Mouse (Mus musculus) liver, embryonic 16.5 days (tissue): ENCODE data around the gene Brd3. TPM values are rescaled to one million over a fixed set of nuclear protein-coding genes. Genes with fewer than 3 reads are reported as not detected.

Experiments used
- ATAC-seq: fragments of 200-750 bp; cut with Nextera tagmentation; 2 replicates; pipeline ENCODE4 v1.8.0; 2017; ENCODE audit warnings: low read depth, mild to moderate bottlenecking, moderate number of reproducible peaks, moderate library complexity
- H3K27ac ChIP-seq: fragments of 300-500 bp; sonication (generic); 2 replicates; pipeline ENCODE4 v1.5.1; 2014; ENCODE audit warnings: mild to moderate bottlenecking, low read length
- H3K27me3 ChIP-seq: fragments of 300-500 bp; sonication (generic); 2 replicates; pipeline ENCODE4 v1.6.1; 2014; ENCODE audit warnings: low read depth, low read length, mixed read lengths; ENCODE audit not compliant: control insufficient read depth, insufficient read depth
- H3K36me3 ChIP-seq: fragments of 300-500 bp; sonication (generic); 2 replicates; pipeline ENCODE4 v1.6.1; 2014; ENCODE audit warnings: mild to moderate bottlenecking; ENCODE audit not compliant: control insufficient read depth, insufficient read depth
- H3K4me1 ChIP-seq: fragments of 300-500 bp; sonication (generic); 2 replicates; pipeline ENCODE4 v1.6.1; 2014; ENCODE audit warnings: low read depth, low read length, mixed read lengths; ENCODE audit not compliant: control insufficient read depth
- H3K4me2 ChIP-seq: fragments of 300-500 bp; sonication (generic); 2 replicates; pipeline ENCODE4 v1.6.1; 2014; ENCODE audit warnings: low read depth, low read length, mixed read lengths
- H3K4me3 ChIP-seq: fragments of 300-500 bp; sonication (generic); 2 replicates; pipeline ENCODE4 v1.5.1; 2014; ENCODE audit warnings: low read depth, mild to moderate bottlenecking, low read length
- H3K9ac ChIP-seq: fragments of 300-500 bp; sonication (generic); 2 replicates; pipeline ENCODE4 v1.6.1; 2014; ENCODE audit warnings: low read depth, low read length
- H3K9me3 ChIP-seq: fragments of 300-500 bp; sonication (generic); replicated peaks from 2 replicates; pipeline ENCODE4 v1.6.1; 2016; ENCODE audit warnings: low read length; ENCODE audit not compliant: control insufficient read depth
- WGBS: fragments of 180-500 bp; shearing (Covaris S2); extraction: QIAGEN DNeasy Blood & Tissue Kit; methylation state at CpG from one replicate; pipeline ENCODE4 v1.1.7; 2014; ENCODE audit not compliant: insufficient replicate concordance; 5-methylcytosine and 5-hydroxymethylcytosine counted together
- polyA plus RNA-seq: library from polyadenylated mRNA; unstranded; fragments of >200 nt; fragmentation: Nextera tagmentation; extraction: Ambion mirVana; gene quantifications from 2 replicates; pipeline ENCODE4 v1.2.1, GENCODE M21; 2015

Brd3 gene
- polyA plus RNA-seq, 1 experiment from 2014 or later: 24.3 TPM

DNA sequence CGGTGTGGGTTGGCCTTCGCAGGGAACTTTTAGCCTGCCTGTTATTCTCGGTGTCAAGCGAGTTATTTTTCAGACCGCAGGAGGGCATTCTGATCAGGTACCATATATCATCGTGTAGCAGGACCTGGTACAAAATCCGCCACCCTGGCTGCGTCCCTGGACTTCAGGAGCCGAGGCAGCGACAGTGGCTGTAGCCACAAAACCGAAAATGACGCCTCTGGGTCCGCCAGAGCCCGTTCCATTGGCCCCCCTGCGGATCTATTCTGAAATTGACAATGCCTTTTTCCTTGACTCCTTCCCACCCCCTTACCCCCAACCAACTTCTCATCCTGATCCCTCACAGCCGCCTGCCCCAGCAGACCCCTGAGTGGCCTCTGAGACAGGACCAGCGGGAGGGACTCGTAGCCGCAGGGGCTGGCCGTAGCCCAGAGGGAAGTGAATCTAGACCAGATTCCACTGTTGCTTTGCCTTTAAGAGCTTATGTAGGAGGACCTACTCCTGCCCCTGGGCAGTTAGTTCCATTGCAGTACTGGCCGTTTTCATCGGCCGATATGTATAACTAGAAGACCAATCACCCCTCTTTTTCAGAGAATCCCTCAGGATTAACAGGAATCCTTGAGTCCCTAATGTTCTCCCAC is 11.0 kb downstream of the Brd3 start:
- H3K27ac ChIP-seq: no peak overlapping the region

GRCm38 (mm10) chr2:27493971-27494370 is 13.5 kb downstream of the Brd3 start:
- 80% methylated on average over 3 of the region's 3 CpGs for WGBS
- H3K4me1 ChIP-seq: no peaks in the 10 kb centered on the region; the same call in 1 of the 2 replicates
- ATAC-seq: no peak
- no peak overlapping the region for H3K9ac ChIP-seq
- H3K36me3 ChIP-seq: no peaks in the 10 kb centered on the region; the same call in 1 of the 2 replicates
- no peak overlapping the region for H3K4me2 ChIP-seq
- H3K4me3 ChIP-seq: no peak overlapping the region
- no peak overlapping the region for H3K27ac ChIP-seq
- no peaks in the 10 kb centered on the region for H3K27me3 ChIP-seq
- no peaks in the 10 kb centered on the region for H3K9me3 ChIP-seq

More for the DNA sequence above, 11.0 kb downstream of the Brd3 start:
- WGBS: 69% methylated on average over 23 of the region's 23 CpGs
- Histone ChIP-seq H3K4me3 (peak overlapping the region; percentile 23; the same call in 1 of the 2 replicates), H3K27me3 (no peaks in the 10 kb centered on the region), H3K4me1 (no peaks in the 10 kb centered on the region), H3K9me3 (no peaks in the 10 kb centered on the region), H3K36me3 (no peaks in the 10 kb centered on the region; the same call in 1 of the 2 replicates), H3K9ac (no peak overlapping the region), H3K4me2 (peak overlapping the region; percentile 30)
- ATAC-seq: no peak

DNA sequence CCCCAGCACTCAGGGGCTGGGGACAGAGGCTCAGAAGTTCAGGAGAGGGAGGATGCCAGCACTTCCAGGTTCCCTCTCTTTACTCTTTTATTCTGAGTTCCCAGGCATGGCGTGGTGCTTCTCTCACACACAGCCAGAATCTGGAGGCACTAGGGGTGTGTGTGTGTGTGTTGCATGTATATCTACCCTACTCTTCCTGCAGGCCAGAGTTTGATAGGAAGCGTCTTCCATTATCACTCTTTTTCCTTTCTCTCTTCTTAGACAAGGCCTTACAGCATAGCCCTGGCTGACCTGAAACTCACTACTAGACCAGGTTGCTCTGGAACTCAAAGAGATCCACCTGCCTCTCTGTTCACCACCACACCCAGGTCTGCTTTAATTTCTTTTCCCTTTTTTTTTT is 16.5 kb downstream of the Brd3 start:
- Histone ChIP-seq H3K27me3 (no peaks in the 10 kb centered on the region), H3K36me3 (no peaks in the 10 kb centered on the region; the same call in 1 of the 2 replicates), H3K9me3 (no peaks in the 10 kb centered on the region), H3K27ac (no peak overlapping the region), H3K4me2 (no peak overlapping the region), H3K9ac (no peak overlapping the region), H3K4me1 (peaks cover 4% of the 10 kb centered on the region; the same call in 1 of the 2 replicates), H3K4me3 (no peak overlapping the region)
- no peak; the same call in 1 of the 2 replicates for ATAC-seq
- 30% methylated on average over 2 of the region's 2 CpGs for WGBS

DNA sequence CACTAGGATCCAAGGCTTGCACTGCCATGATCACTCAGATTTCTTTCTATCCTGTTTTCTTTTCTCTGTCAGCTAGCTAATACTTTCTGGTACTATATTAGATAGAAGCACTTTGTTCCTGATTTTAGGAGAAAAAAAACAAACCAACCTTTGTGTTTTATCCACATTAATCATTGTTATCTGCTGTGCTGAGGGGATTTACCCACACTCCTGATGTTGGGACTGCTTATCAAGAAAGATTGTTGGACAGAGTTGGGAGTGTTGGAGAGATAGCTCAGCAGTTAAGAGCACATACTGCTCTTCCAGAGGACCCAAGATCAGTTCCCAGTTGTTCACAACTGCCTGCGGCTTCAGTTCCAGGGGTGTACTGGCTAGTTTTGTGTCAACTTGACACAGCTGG is 19.1 kb downstream of the Brd3 start:
- Histone ChIP-seq H3K36me3 (no peaks in the 10 kb centered on the region), H3K4me3 (no peak overlapping the region), H3K27ac (no peak overlapping the region), H3K9me3 (no peaks in the 10 kb centered on the region), H3K4me1 (peaks cover 4% of the 10 kb centered on the region; the same call in 1 of the 2 replicates), H3K4me2 (no peak overlapping the region), H3K9ac (no peak overlapping the region), H3K27me3 (no peaks in the 10 kb centered on the region)
- 41% methylated on average over 1 of the region's 1 CpGs for WGBS
- no peak for ATAC-seq

- H3K27ac ChIP-seq: peak overlapping the region; percentile 50; the same call in 1 of the 2 replicates
- H3K4me3 ChIP-seq: no peak overlapping the region
- 23% methylated on average over 3 of the region's 4 CpGs for WGBS
- no peaks in the 10 kb centered on the region for H3K9me3 ChIP-seq
- H3K4me2 ChIP-seq: 0 out of 2 replicates have a peak overlapping the region, but pooled peaks have one; percentile 13
- no peaks in the 10 kb centered on the region for H3K27me3 ChIP-seq
- peaks cover 4% of the 10 kb centered on the region; the same call in 1 of the 2 replicates for H3K4me1 ChIP-seq
- no peaks in the 10 kb centered on the region for H3K36me3 ChIP-seq
- ATAC-seq: peak; percentile 65
- H3K9ac ChIP-seq: no peak overlapping the region
Observed at GRCm38 (mm10) chr2:27487336-27488049, 20.0 kb downstream of the Brd3 start.

GRCm38 (mm10) chr2:27486725-27487124 is 20.7 kb downstream of the Brd3 start:
- Histone ChIP-seq H3K9ac (no peak overlapping the region), H3K4me3 (no peak overlapping the region), H3K9me3 (no peaks in the 10 kb centered on the region), H3K36me3 (no peaks in the 10 kb centered on the region), H3K4me1 (peaks cover 4% of the 10 kb centered on the region; the same call in 1 of the 2 replicates), H3K27ac (no peak overlapping the region), H3K27me3 (no peaks in the 10 kb centered on the region), H3K4me2 (no peak overlapping the region)
- WGBS: 34% methylated on average over 4 of the region's 4 CpGs
- ATAC-seq: no peak

DNA sequence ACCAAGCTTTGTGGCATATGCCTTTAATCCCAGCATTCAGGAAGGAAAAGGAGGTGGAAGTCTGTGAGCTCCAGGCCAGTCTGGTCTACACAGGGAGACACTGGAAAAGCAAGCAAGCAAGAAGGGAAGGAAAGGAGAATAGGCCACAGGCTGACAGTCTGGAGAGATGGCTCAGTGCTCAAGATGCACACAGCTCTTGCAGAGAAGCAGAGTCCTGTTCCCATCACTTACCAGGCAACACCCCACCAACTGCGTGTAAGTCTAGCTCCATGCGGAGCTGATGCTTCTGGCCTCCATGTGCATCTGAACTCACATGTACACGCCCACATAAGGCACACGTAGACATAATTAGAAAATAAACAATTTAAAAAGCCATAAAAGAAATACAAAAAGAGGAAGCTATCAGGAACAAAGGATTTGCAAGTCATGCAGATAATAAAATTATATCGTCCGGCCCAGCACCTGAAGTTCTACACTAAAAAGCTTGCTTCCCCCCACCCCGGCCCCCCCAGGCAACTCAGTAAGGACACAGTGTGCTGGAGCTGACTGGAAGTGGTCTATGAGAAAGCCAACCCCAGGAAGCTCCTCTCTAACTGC is 25.1 kb downstream of the Brd3 start:
- Histone ChIP-seq H3K4me1 (peaks cover 5% of the 10 kb centered on the region; the same call in 1 of the 2 replicates), H3K36me3 (no peaks in the 10 kb centered on the region), H3K4me3 (no peak overlapping the region), H3K27me3 (no peaks in the 10 kb centered on the region), H3K9me3 (no peaks in the 10 kb centered on the region), H3K27ac (no peak overlapping the region), H3K4me2 (no peak overlapping the region), H3K9ac (no peak overlapping the region)
- 50% methylated on average over 7 of the region's 7 CpGs for WGBS
- no peak for ATAC-seq

DNA sequence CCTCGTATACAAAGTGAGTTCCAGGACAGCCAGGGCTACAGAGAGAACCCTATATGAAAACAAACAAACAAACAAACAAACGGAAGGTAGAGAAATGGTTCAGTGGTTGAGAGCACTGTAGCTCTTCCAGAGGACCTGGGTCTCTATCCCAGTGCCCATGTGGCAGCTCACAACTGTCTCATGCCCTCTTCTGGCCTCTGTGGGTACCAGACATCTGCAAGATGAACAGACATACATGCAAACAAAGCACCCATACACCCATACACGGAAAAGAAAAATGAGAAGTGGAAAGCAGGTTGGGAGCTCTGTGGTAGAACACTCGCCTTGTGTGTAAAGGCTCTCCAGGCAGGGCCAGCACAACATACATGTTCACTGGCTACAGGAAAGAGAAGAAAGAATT is 27.1 kb downstream of the Brd3 start:
- 36% methylated on average over 4 of the region's 4 CpGs for WGBS
- Histone ChIP-seq H3K4me3 (no peak overlapping the region), H3K4me2 (no peak overlapping the region), H3K4me1 (peaks cover 12% of the 10 kb centered on the region), H3K27me3 (no peaks in the 10 kb centered on the region), H3K9ac (no peak overlapping the region), H3K27ac (no peak overlapping the region), H3K36me3 (no peaks in the 10 kb centered on the region), H3K9me3 (no peaks in the 10 kb centered on the region)
- no peak for ATAC-seq

GRCm38 (mm10) chr2:27479821-27480220 is 27.6 kb downstream of the Brd3 start:
- Histone ChIP-seq H3K4me2 (no peak overlapping the region), H3K27ac (no peak overlapping the region), H3K36me3 (no peaks in the 10 kb centered on the region), H3K9ac (no peak overlapping the region), H3K9me3 (no peaks in the 10 kb centered on the region), H3K27me3 (no peaks in the 10 kb centered on the region), H3K4me1 (peaks cover 12% of the 10 kb centered on the region), H3K4me3 (no peak overlapping the region)
- WGBS: 47% methylated on average over 4 of the region's 4 CpGs
- no peak for ATAC-seq
